Mouse (Mus musculus) megakaryocyte-erythroid progenitor cell, adult 5-6 weeks (primary cell): ENCODE data around the gene Ric8a. TPM values are rescaled to one million over a fixed set of nuclear protein-coding genes. Genes with fewer than 3 reads are reported as not detected.

Experiments
- total RNA-seq, 2 experiments: library from RNA; stranded (forward) in 1 of 2; stranded (reverse) in 1 of 2; fragments of 200-1000, 215-1000 nt in 1 of 2; fragments of >200 nt in 1 of 2; fragmentation: Nextera tagmentation in 1 of 2; gene quantifications; 2 replicates each; pipeline ENCODE4 v1.2.3; 2014 to 2017

Gene Ric8a
- total RNA-seq, 2 experiments from 2014 or later = 27.5 to 30.0 TPM

Other genes starting within 250 kb of the Ric8a start
- gene Olfr61, start 228.0 kb upstream of the Ric8a start, total RNA-seq (2014; fragmentation: Nextera tagmentation) = not detected in 2 replicates
- gene Olfr61, start 228.0 kb upstream of the Ric8a start, total RNA-seq (2017) = not detected in 2 replicates
- gene Olfr53, start 210.5 kb upstream of the Ric8a start, total RNA-seq (2014; fragmentation: Nextera tagmentation) = not detected in 2 replicates
- gene Olfr53, start 210.5 kb upstream of the Ric8a start, total RNA-seq (2017) = not detected in 2 replicates
- gene Olfr539, start 197.0 kb upstream of the Ric8a start, total RNA-seq (2014; fragmentation: Nextera tagmentation) = not detected in 2 replicates
- gene Olfr539, start 197.0 kb upstream of the Ric8a start, total RNA-seq (2017) = not detected in 2 replicates
- gene Olfr45, start 175.0 kb upstream of the Ric8a start, total RNA-seq (2014; fragmentation: Nextera tagmentation) = 0.20 TPM in 1 of 2 replicates, not detected in the other
- gene Olfr45, start 175.0 kb upstream of the Ric8a start, total RNA-seq (2017) = not detected in 2 replicates
- not detected in 2 replicates for gene Olfr541, start 159.7 kb upstream of the Ric8a start, total RNA-seq (2014; fragmentation: Nextera tagmentation)
- gene Olfr541, start 159.7 kb upstream of the Ric8a start, total RNA-seq (2017) = not detected in 2 replicates
- not detected in 2 replicates for gene Cyp2e1, start 93.2 kb upstream of the Ric8a start, total RNA-seq (2014; fragmentation: Nextera tagmentation)
- gene Cyp2e1, start 93.2 kb upstream of the Ric8a start, total RNA-seq (2017) = not detected in 2 replicates
- gene Syce1, start 69.1 kb upstream of the Ric8a start, total RNA-seq (2014; fragmentation: Nextera tagmentation) = not detected in 2 replicates
- not detected in 2 replicates for gene Syce1, start 69.1 kb upstream of the Ric8a start, total RNA-seq (2017)
- 4.0 TPM in 1 of 2 replicates, not detected in the other for gene Zfp941, start 34.8 kb upstream of the Ric8a start, total RNA-seq (2014; fragmentation: Nextera tagmentation)
- gene Zfp941, start 34.8 kb upstream of the Ric8a start, total RNA-seq (2017) = 0.56 and 2.7 TPM in 2 replicates
- gene Urah, start 21.9 kb upstream of the Ric8a start, total RNA-seq (2014; fragmentation: Nextera tagmentation) = not detected in 2 replicates
- not detected in 2 replicates for gene Urah, start 21.9 kb upstream of the Ric8a start, total RNA-seq (2017)
- not detected in 2 replicates for gene Scgb1c1, start 11.4 kb upstream of the Ric8a start, total RNA-seq (2014; fragmentation: Nextera tagmentation)
- not detected in 2 replicates for gene Scgb1c1, start 11.4 kb upstream of the Ric8a start, total RNA-seq (2017)
- not detected in 2 replicates for gene Odf3, start 9.2 kb upstream of the Ric8a start, total RNA-seq (2014; fragmentation: Nextera tagmentation)
- not detected in 2 replicates for gene Odf3, start 9.2 kb upstream of the Ric8a start, total RNA-seq (2017)
- gene Gm45785, start 626 bp upstream of the Ric8a start, total RNA-seq (2014; fragmentation: Nextera tagmentation) = not detected in 2 replicates
- gene Gm45785, start 626 bp upstream of the Ric8a start, total RNA-seq (2017) = 3.0 TPM in 1 of 2 replicates, not detected in the other
- 12.9 and 14.5 TPM in 2 replicates for gene Bet1l, start 620 bp downstream of the Ric8a start, total RNA-seq (2014; fragmentation: Nextera tagmentation)
- gene Bet1l, start 620 bp downstream of the Ric8a start, total RNA-seq (2017) = 12.8 and 16.1 TPM in 2 replicates
- 86.3 and 118 TPM in 2 replicates for gene Psmd13, start 25.0 kb downstream of the Ric8a start, total RNA-seq (2014; fragmentation: Nextera tagmentation)
- gene Psmd13, start 25.0 kb downstream of the Ric8a start, total RNA-seq (2017) = 169 and 203 TPM in 2 replicates
- gene Sirt3, start 25.4 kb downstream of the Ric8a start, total RNA-seq (2014; fragmentation: Nextera tagmentation) = 27.7 and 32.4 TPM in 2 replicates
- 18.2 and 23.4 TPM in 2 replicates for gene Sirt3, start 25.4 kb downstream of the Ric8a start, total RNA-seq (2017)
- gene Cox8b, start 43.5 kb downstream of the Ric8a start, total RNA-seq (2014; fragmentation: Nextera tagmentation) = not detected in 2 replicates
- gene Cox8b, start 43.5 kb downstream of the Ric8a start, total RNA-seq (2017) = not detected in 2 replicates
- 0.52 TPM in 1 of 2 replicates, not detected in the other for gene Nlrp6, start 63.9 kb downstream of the Ric8a start, total RNA-seq (2014; fragmentation: Nextera tagmentation)
- gene Nlrp6, start 63.9 kb downstream of the Ric8a start, total RNA-seq (2017) = not detected in 2 replicates
- gene Pgghg, start 84.4 kb downstream of the Ric8a start, total RNA-seq (2014; fragmentation: Nextera tagmentation) = 12.2 and 18.7 TPM in 2 replicates
- 6.1 and 7.2 TPM in 2 replicates for gene Pgghg, start 84.4 kb downstream of the Ric8a start, total RNA-seq (2017)
- 0.55 TPM in 1 of 2 replicates, not detected in the other for gene Ifitm5, start 93.3 kb downstream of the Ric8a start, total RNA-seq (2014; fragmentation: Nextera tagmentation)
- 2.4 TPM in 1 of 2 replicates, not detected in the other for gene Ifitm5, start 93.3 kb downstream of the Ric8a start, total RNA-seq (2017)
- gene Gm45717, start 99.0 kb downstream of the Ric8a start, total RNA-seq (2014; fragmentation: Nextera tagmentation) = not detected in 2 replicates
- gene Gm45717, start 99.0 kb downstream of the Ric8a start, total RNA-seq (2017) = not detected in 2 replicates
- 285 and 292 TPM in 2 replicates for gene Ifitm2, start 99.0 kb downstream of the Ric8a start, total RNA-seq (2014; fragmentation: Nextera tagmentation)
- gene Ifitm2, start 99.0 kb downstream of the Ric8a start, total RNA-seq (2017) = 265 and 278 TPM in 2 replicates
- 37.2 and 54.3 TPM in 2 replicates for gene Ifitm1, start 110.3 kb downstream of the Ric8a start, total RNA-seq (2014; fragmentation: Nextera tagmentation)
- gene Ifitm1, start 110.3 kb downstream of the Ric8a start, total RNA-seq (2017) = 20.9 and 50.8 TPM in 2 replicates
- 53.9 and 67.3 TPM in 2 replicates for gene Ifitm3, start 153.8 kb downstream of the Ric8a start, total RNA-seq (2014; fragmentation: Nextera tagmentation)
- gene Ifitm3, start 153.8 kb downstream of the Ric8a start, total RNA-seq (2017) = 54.1 and 55.3 TPM in 2 replicates
- not detected in 2 replicates for gene Ifitm6, start 161.0 kb downstream of the Ric8a start, total RNA-seq (2014; fragmentation: Nextera tagmentation)
- 25.3 TPM in 1 of 2 replicates, not detected in the other for gene Ifitm6, start 161.0 kb downstream of the Ric8a start, total RNA-seq (2017)
- gene Gm17387, start 172.2 kb downstream of the Ric8a start, total RNA-seq (2014; fragmentation: Nextera tagmentation) = not detected in 2 replicates
- not detected in 2 replicates for gene Gm17387, start 172.2 kb downstream of the Ric8a start, total RNA-seq (2017)
- 0.20 and 0.70 TPM in 2 replicates for gene B4galnt4, start 204.1 kb downstream of the Ric8a start, total RNA-seq (2014; fragmentation: Nextera tagmentation)
- gene B4galnt4, start 204.1 kb downstream of the Ric8a start, total RNA-seq (2017) = not detected in 2 replicates
- gene Pkp3, start 221.3 kb downstream of the Ric8a start, total RNA-seq (2014; fragmentation: Nextera tagmentation) = 0.17 and 11.2 TPM in 2 replicates
- 2.8 TPM in 1 of 2 replicates, not detected in the other for gene Pkp3, start 221.3 kb downstream of the Ric8a start, total RNA-seq (2017)
- gene Sigirr, start 243.6 kb downstream of the Ric8a start, total RNA-seq (2014; fragmentation: Nextera tagmentation) = 14.0 and 24.8 TPM in 2 replicates
- 7.1 and 13.0 TPM in 2 replicates for gene Sigirr, start 243.6 kb downstream of the Ric8a start, total RNA-seq (2017)